Mouse (Mus musculus) ES-CJ7 (cell line): ENCODE data around the gene Ace3.

ENCODE experiments used
- DNase-seq: peaks from one replicate; pipeline ENCODE4 v3.0.0; 2011; ENCODE audit warnings: low read depth, low spot score

Ace3 gene

DNA sequence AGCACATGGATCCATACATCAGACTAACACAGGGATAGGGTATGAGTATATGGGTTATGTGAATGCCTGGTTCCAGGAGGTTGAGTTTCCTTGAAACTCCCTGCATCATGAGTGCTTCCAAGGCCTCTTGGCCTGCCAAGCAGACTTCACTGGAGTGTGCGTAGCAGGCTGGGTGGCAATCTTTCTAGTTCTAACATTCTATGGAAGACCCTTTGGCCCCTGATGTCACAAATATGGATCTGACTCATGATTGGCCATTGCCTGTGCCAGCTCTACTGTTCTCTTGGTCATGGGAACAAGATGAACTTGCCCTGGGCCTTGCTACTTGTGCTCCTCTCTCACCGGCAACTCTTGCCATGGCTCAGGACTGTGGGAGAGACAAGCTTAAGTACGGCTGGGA, at the start of gene Ace3:
Ace3 (plus strand) TSS at position 301 of the 400 bp plus-strand sequence.
- DNase-seq: no peak

DNA sequence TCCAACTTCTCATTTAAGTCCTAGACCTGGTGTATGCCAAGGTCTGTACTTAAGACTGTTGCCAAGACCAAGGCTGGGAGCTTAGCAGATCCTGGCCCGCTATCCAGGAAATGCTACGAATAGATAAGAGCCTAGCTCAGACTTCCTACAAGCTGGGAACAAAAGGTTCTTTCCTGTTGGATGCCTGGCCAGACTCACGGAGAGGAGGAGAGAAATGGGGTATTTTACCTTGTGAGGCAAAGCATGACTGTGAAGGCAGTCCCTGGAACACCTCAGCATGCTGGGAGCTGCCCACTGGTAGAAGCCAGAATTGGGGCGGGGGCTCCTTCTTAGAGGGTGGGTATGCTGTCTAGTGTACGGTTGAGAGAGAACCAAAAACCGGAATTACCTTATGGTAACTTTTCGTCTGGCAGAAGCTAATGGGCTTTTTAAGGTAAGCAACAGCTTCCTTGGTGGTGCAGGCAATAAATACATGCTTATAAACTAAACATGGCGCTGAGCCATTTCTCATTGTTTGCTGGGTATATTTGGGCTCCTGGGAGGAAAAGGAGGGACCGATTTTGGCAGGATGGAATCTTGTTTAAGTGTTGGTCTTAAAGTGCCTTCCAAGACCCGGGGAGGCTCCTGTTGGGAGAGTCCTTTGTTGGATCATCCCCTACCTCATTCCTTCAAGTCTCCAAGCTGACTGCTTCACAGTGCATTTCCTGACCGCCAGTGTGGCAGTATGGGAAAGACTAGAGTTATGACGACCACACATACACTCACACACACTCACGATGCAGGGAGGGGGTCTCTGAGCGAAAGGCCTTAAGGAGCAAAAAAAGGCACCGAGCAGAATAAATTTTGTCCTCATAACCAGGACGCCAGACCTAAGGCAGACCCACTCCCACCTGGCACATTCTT, 49.5 kb upstream of the Ace3 start:
- no peak for DNase-seq

DNA sequence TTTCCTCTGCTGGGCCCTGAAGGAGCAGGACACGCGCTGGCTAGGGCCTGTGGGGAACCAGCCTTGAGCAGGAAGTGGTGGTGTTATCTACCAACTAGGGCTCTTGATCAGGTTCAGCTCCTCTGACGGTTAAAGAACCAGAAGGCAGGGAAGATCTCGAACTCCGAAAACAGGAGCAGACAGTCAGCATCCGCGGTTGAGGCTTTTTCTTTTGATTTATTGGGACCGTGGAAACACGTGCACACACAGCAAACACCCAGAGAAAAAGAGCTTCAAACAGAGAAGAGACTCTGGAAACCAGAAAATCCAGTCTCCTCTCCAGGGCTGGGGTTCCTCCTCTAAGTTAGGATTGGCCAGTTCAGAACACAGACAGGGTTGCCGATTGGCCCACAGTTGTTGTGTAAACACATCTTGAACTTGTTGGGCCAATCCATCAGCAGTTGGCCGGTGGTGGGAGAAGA, 47.8 kb upstream of the Ace3 start:
- DNase-seq: no peak

DNA sequence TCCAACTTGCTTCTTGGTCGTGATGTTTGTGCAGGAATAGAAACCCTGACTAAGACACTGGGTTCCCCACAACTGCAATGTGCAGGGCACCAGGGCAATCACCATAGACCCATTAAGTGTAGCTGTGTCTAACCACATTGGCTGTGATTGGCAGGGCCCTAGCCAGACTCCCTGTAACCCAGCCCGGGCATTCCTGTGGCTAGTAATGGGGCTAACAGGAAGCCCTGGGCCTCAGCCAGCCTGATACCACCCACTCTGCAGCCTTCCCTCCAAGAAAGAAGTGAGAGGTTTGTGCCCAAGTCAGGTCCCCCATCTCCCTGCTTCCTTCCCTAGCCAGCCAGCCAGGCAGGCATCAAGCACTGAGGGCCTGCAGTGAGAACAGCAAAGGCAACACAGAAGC, 46.2 kb upstream of the Ace3 start:
- no peak for DNase-seq

DNA sequence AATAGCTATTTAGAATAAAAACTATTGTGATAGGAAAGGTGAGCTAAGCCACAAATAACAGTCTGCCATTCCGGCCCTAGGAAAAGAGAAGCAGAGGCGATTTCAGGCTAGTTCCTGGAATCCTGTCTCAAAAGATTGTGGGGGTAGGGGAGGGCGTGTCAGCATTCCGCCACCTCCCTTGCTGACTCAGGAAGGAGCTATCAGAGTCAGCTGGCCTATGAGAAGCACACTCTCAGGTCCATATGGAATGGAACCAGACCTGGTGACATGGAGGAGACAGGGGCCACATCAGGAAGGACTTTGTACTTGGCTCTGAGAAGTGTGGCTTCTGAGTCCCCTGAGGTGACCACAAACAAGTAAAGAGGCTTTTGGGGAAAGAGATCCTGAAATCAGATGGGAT, 44.0 kb upstream of the Ace3 start:
- peak; percentile 81 for DNase-seq

DNA sequence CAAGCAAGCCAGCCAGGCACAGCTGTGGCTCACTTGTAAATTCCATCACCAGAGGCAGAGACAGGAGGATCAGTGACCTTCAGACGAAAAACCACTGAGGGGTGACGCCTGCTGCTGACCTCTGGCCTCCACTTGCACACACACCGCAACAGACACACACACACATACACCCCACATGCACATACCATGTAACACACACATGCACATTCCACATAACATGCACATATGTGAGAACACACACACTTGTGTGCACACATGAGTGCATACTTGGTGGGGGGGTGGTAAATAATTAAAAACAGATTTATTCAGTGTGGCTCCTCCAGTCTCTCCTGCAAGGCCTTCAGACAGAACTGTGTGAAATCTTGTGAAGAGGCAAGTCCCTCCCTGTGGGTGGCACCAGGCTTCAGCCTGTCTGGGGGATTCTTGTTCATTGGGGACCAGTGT, 42.9 kb upstream of the Ace3 start:
- DNase-seq: no peak

DNA sequence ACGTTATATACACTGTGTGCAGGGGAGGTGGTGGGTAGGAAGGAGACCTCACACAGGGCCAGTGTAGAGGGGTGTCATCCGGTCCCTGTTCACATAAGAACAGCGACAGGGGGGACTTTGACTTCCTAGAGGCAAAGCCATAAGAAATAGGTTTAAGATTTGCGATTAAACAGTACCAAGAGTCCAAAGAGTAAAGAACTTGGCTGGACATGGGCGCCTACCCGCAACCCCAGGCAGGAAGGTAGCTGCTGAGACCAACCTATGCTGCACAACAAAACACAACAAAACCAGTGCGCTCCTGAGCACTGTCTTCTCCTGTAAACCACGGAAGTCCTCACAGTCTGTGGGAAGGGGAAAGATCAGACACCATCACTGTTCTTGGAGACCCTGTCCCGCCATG, 42.4 kb upstream of the Ace3 start:
- DNase-seq: no peak

DNA sequence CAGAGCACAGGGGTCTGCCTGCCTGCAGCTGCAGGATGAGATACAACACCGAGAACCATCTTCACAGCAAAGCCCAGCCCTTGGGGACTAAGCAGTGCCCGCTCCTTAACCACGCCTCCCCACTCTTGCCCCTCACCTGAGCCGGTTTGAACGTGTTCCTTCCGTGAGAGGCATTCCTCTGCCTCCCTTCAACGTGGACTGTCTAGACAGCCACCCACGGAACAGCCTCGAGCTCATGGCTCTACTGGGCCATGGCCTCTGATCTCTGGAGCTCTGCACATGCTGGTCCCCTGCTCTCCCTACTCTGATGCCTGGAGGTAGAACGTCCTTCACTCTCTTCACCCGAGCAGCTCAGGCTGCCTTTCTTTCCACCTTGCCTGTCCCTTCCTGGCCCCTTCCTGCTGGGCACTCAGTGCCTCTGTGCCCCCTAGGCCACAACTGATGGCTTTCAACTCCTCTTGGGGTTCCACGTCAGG, 41.5 kb upstream of the Ace3 start, which contains the start of gene Cyb561:
Cyb561 (minus strand) TSS at position 426 of the 476 bp plus-strand sequence.
- peak; percentile 45 for DNase-seq

DNA sequence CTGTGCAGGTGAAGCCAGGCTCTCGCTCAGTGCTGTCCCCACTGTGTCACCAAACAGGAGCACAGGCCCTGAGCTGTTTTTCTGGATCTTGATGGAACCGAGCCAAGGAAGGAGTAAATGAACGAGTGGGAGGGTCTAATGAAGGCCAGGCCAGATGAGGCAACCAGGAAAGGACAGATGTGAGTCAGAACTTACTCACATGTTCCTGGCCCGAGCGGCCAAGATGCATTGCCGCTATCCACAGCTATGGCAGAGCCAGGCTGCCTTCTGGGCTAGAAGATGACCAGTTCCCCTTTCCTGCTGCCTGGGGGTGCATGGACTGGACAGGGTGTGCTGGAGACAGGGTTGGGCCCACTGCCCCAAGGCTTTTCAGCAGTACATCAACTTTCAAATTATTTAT, 41.1 kb upstream of the Ace3 start:
- DNase-seq: no peak

DNA sequence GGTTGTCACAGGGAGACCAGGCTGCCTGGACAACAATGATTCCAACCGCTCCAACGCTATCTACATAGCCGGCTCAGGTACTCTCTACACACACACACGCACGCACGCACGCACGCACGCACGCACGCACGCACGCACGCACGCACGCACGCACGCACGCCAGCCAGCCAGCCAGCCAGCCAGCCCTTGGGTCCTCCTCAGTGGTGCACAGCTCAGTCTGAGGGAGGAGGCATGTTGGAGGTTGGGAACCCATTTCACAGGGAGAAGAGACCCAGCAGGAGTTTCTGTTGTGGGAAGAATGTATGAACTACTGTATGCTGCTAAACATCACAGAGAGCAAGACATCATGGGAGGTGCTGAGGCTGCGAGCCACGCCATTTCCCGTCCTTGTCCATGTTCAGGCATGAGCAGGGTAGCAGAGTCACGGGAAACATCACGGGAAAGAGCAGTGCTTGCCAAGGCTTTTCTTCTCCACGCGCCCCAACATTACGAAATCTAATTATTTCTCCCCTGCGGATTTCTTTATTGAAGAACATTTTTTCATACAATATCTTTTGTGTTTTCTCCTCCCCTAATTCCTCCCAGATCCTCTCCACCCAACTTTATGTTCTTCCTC, 38.6 kb upstream of the Ace3 start:
- peak; percentile 65 for DNase-seq

DNA sequence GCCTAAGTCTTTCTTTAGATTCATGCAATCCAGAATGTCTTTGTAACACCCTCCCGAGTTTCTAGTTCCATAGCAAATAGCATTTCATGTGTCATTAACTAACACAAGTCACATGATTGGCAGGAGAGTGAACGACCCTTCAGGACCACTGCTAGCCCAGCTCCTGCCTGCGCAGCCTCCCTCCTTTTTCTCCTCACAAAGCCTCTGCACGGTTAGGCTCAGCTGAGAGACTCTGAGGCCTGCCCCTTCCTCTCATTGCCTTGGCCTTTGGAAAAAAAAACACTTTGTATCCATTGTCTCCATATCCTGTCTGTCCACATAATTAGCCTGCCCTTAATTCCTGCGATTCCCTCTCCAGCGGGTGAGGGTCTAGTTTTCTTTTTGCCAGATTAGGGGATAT, 37.0 kb upstream of the Ace3 start:
- no peak for DNase-seq

DNA sequence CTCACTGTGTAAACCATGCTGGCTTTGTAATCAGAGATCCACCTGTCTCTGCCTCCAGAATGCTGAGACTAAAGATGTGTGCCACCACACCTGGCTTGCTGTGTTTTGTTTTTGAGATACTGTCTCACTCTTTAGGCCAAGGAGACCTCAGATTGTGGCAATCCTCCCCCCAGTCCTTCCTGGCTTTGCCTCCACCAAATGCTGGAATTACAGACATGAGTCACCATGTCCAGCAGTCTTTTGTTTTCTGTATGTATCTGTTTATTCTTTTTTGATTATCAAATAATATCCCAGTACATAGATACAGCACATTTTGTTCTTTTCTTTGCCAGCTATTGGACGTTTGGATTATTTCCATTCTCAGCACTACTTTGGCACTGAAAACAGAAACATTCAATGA, 35.9 kb upstream of the Ace3 start:
- no peak for DNase-seq

DNA sequence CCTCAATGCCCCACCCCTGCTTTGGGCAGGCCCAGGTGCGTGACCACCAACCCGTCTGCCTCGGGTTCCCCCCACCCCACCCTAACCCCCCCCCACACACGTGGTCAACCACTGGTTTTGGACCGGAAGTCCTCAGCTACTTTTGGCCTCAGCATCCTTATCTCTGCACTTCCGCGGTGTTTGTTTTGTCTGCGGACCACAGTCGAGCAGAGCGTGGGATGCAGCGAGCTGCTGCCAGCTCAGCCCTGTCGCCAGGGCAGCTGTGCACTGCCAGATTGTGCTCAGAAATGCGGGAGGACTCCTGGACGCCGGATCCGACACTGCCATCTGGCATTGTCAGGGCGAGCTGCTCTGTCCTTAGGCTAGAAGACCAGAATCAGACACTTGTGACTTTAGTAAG, 35.1 kb upstream of the Ace3 start:
- no peak for DNase-seq

DNA sequence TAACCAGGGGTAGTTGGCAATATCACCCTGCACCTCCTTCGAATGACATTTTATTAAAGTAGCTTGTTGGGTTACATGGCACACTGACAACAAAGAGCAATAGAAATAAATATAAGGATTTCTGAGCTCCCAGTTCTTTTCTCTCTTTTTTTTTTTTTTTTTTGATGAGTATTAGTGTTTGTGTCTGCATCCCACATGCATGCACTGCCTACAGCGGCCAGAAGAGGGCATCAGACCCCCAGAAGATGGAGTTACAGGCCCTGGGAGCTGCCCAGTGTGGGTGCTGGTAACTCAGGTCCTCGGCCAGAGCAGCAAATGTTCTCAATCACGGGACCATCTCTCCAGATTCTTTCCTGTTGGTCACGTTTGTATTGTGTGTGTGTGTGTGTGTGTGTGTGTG, 29.8 kb upstream of the Ace3 start:
- peak; percentile 74 for DNase-seq

DNA sequence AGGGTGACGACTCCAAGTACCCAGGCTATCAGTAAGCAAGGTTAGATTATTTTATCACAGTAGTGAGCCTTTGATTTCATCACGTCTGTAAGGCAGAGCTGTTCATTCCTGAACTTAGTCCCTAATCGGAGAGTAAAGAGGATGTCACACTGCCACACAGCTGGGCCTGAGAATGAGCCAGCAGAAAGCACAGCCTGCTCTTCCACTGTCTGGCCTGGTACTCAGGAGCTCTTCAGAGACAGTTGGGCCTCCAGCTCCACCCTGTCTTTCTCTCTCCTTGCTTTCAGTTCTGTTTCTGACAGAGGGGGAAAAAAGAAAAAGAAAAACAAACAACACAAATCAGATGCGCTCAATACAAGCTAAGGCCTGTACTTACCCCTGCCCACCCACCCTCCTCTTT, 28.2 kb upstream of the Ace3 start:
- DNase-seq: no peak

DNA sequence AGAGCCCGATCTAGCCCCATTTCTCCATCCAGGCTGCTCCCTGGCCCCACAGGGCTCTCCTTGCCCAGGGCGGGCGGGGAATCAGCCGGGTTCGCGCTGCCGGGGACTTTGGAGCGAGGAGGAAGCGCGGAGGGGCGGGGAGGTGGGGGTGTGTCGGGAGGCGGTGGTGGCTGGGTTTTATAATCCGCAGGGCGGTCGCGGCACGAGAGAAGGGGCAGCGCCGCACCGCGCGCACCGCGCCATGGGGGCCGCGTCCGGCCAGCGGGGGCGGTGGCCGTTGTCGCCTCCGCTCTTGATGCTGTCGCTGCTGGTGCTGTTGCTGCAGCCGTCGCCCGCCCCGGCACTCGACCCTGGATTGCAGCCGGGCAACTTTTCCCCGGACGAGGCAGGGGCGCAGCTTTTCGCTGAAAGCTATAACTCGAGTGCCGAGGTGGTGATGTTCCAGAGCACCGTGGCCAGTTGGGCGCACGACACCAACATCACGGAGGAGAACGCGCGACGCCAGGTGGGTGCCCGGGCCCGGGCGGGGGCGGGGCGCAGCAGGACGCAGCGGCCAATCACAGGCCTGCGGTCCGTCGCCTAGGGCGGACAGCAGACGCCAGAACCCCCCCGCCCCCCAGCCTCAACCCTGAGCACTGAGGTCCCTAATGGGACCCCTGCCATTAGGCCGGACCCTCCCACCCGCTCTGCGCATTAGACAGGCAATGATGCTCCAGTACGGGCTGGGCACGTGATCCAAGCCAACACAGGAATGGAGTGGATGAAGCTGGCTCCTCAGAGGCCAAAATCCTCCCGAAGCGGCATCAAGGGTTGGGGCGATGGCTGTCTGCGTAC, 26.5 kb upstream of the Ace3 start, which contains the start of gene Ace:
Ace (plus strand) TSS at position 205 of the 834 bp plus-strand sequence.
- DNase-seq: no peak

DNA sequence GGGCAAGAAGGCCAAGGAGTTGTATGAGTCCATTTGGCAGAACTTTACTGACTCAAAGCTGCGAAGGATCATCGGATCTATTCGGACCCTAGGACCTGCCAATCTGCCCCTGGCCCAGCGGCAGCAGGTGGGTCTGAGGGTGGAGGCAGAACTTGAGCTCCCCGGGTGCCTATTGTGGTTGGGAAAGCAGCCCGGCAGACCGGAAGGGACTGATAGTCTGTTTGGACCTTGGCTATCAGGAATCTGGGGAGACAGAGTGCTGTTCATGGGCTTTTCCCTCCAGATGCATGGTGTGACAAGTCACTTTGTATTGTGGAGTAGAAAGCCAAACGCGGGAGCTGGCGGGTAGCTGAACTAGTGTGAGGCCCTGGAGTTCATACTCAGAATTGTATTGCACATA, 25.5 kb upstream of the Ace3 start:
- no peak for DNase-seq

DNA sequence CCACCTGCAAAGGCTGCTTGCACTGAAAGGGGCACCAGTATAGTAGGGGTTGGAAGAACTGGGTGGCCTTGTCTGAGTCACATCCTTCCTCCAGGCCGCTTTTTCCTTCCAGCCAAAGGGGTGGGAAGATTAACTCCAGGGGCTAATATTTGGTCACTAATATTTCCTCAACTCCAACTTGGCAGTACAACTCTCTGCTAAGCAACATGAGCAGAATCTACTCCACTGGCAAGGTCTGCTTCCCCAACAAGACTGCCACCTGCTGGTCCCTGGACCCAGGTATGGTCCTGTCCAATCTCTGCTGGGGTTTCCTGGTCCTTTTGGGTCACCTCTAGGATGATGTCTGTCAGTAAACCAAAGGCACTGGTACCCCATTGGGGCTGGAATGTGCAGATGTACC, 25.0 kb upstream of the Ace3 start:
- DNase-seq: no peak

DNA sequence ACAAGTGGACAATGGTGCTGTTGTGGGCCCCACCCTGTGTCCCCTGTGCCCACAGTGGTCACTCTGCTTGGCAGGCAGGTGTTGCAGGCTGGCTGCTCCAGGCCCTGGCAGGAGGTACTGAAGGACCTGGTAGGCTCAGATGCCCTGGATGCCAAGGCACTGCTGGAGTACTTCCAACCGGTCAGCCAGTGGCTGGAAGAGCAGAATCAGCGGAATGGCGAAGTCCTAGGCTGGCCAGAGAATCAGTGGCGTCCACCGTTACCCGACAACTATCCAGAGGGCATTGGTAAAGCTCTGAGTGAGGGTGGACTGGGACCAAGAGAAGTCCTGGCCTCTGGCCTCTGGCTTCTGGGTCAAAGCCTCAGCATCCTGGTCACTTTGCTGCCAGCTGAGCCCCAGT, 19.9 kb upstream of the Ace3 start:
- no peak for DNase-seq

DNA sequence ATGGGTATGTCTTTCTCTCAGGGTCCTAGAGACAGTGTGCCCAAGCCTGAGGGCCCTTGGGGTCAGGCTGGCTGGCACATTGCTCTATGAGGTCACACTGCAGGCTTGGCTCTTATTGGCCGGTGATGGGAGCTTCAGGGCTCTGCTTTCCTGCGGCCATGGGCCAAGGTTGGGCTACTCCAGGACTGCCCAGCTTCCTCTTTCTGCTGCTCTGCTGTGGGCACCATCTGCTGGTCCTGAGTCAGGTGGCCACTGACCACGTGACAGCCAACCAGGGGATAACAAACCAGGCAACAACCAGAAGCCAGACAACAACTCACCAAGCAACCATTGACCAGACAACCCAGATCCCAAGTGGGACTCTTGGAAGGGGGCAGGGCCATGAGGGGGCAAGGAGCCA, 19.4 kb upstream of the Ace3 start:
- no peak for DNase-seq

DNA sequence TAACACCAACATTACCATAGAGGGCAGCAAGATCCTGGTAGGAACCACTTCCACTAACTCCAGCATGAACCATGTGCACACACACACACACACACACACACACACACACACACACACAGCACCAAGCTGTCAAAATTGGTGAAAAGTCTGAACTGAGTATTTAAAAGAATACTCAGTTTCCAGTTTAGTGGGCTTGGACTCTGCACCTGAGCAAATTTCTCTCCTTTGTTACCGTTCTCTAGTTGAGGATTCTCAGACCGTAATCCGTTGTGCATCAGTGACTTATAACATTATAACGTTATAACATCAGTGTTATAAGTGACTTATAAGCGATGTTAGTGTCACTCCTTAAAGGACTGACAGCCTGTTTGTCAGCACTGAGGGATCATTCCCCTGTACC, 18.8 kb upstream of the Ace3 start:
- DNase-seq: no peak

DNA sequence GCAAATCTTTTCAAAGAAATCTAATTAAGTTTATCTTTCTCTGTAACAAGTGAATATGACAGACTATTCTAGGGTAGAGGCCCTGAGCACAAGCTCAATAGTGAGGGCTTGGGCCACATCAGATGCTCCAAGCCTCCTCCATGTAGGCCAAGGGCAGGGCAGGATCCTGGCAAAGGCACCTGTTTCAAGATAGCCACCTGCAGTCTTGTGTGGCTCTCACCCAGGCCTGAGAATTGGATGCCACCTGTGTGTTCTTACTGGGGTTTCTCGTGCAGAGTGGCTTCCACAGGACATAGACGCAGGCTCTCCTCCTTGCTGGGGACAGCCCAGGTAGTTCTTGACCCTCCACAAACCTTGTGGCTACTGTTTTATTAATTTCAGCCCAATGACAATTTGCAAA, 16.2 kb upstream of the Ace3 start:
- no peak for DNase-seq
